Mouse (Mus musculus) lung, adult 2 months (tissue): ENCODE data around the gene Gm20388. TPM values are rescaled to one million over a fixed set of nuclear protein-coding genes. Genes with fewer than 3 reads are reported as not detected.

Experiments
- DNase-seq: peaks from one replicate; pipeline ENCODE4 v3.0.0; 2022
- H3K4me1 ChIP-seq: fragments of 200-500 bp; 2 replicates; pipeline ENCODE4 v1.6.1; 2011; ENCODE audit warnings: low read length; ENCODE audit not compliant: control insufficient read depth, insufficient read depth
- H3K4me3 ChIP-seq: fragments of 200-500 bp; replicated peaks from 2 replicates; pipeline ENCODE3; 2011; ENCODE audit warnings: low read depth, mild to moderate bottlenecking, control low read depth, low read length; ENCODE audit errors: extremely low read depth
- CTCF ChIP-seq: fragments of 200-500 bp; IDR thresholded peaks from 2 replicates; pipeline ENCODE4 v1.5.1; 2011; ENCODE audit warnings: mild to moderate bottlenecking, low read length, control low read depth; ENCODE audit not compliant: insufficient read depth
- POLR2A ChIP-seq: fragments of 200-500 bp; IDR thresholded peaks from 2 replicates; pipeline ENCODE4 v1.6.1; 2011; ENCODE audit warnings: low read depth, mild to moderate bottlenecking, control low read depth, low read length, borderline replicate concordance; ENCODE audit errors: extremely low read depth
- WGBS: fragments of 180-500 bp; shearing (Covaris S2); methylation state at CpG from one replicate; pipeline ENCODE4 v1.1.7; 2018; 5-methylcytosine and 5-hydroxymethylcytosine counted together
- polyA plus RNA-seq: library from polyadenylated mRNA; depleted of rRNA; stranded (reverse); fragments of >200 nt; gene quantifications from 2 replicates; pipeline ENCODE4 v1.2.3, GENCODE M21; 2012

Gm20388 gene
- polyA plus RNA-seq, 1 experiment = 67.8 TPM

- WGBS = 57% methylated on average over 26 of the region's 26 CpGs
- TF ChIP-seq POLR2A (no peak), CTCF (no peak)
- DNase-seq = no peak
- no peak overlapping the region for H3K4me3 ChIP-seq
- H3K4me1 ChIP-seq = no peaks in the 10 kb centered on the region
Observed at GRCm38 (mm10) chr8:122864719-122865129, 2954.1 kb downstream of the Gm20388 start.

GRCm38 (mm10) chr8:122865441-122865840 is 2954.8 kb downstream of the Gm20388 start:
- Histone ChIP-seq H3K4me1 (no peaks in the 10 kb centered on the region), H3K4me3 (no peak overlapping the region)
- DNase-seq = no peak
- WGBS = 61% methylated on average over 10 of the region's 10 CpGs
- TF ChIP-seq POLR2A (no peak), CTCF (0 out of 2 replicates have a peak, but pooled peaks have one; percentile 17)

GRCm38 (mm10) chr8:122866231-122866630 is 2955.6 kb downstream of the Gm20388 start:
- 73% methylated on average over 8 of the region's 8 CpGs for WGBS
- TF ChIP-seq CTCF = no peak
- TF ChIP-seq POLR2A = no peak
- DNase-seq = no peak
- Histone ChIP-seq H3K4me1 (no peaks in the 10 kb centered on the region), H3K4me3 (no peak overlapping the region)

- Histone ChIP-seq H3K4me3 (no peak overlapping the region), H3K4me1 (no peaks in the 10 kb centered on the region)
- DNase-seq = no peak
- 87% methylated on average over 6 of the region's 6 CpGs for WGBS
- TF ChIP-seq CTCF = no peak
- no peak for TF ChIP-seq POLR2A
Observed at GRCm38 (mm10) chr8:122867982-122868381, 2957.3 kb downstream of the Gm20388 start.

- peak; percentile 67 for DNase-seq
- peak overlapping the region; percentile 61 for H3K4me3 ChIP-seq
- 21% methylated on average over 31 of the region's 31 CpGs for WGBS
- TF ChIP-seq CTCF (no peak), POLR2A (no peak)
- H3K4me1 ChIP-seq = no peaks in the 10 kb centered on the region
Observed at GRCm38 (mm10) chr8:122870377-122870863, 2959.8 kb downstream of the Gm20388 start.

GRCm38 (mm10) chr8:122871663-122872062 is 2961.0 kb downstream of the Gm20388 start:
- 78% methylated on average over 9 of the region's 9 CpGs for WGBS
- no peak for DNase-seq
- TF ChIP-seq CTCF (no peak), POLR2A (no peak)
- Histone ChIP-seq H3K4me1 (no peaks in the 10 kb centered on the region), H3K4me3 (no peak overlapping the region)

GRCm38 (mm10) chr8:122873171-122873570 is 2962.5 kb downstream of the Gm20388 start:
- DNase-seq = no peak
- no peaks in the 10 kb centered on the region for H3K4me1 ChIP-seq
- 38% methylated on average over 6 of the region's 6 CpGs for WGBS
- TF ChIP-seq CTCF = no peak
- TF ChIP-seq POLR2A = no peak
- no peak overlapping the region for H3K4me3 ChIP-seq

GRCm38 (mm10) chr8:122875186-122875585 is 2964.5 kb downstream of the Gm20388 start:
- Histone ChIP-seq H3K4me1 (no peaks in the 10 kb centered on the region), H3K4me3 (no peak overlapping the region)
- no peak for DNase-seq
- TF ChIP-seq POLR2A (no peak), CTCF (no peak)
- 69% methylated on average over 5 of the region's 5 CpGs for WGBS

- Histone ChIP-seq H3K4me3 (no peak overlapping the region), H3K4me1 (no peaks in the 10 kb centered on the region)
- WGBS = 87% methylated on average over 3 of the region's 3 CpGs
- TF ChIP-seq POLR2A (no peak), CTCF (no peak)
- DNase-seq = no peak
Observed at GRCm38 (mm10) chr8:122878231-122878630, 2967.6 kb downstream of the Gm20388 start.

GRCm38 (mm10) chr8:122880302-122880701 is 2969.7 kb downstream of the Gm20388 start:
- no peak for DNase-seq
- TF ChIP-seq POLR2A (no peak), CTCF (no peak)
- Histone ChIP-seq H3K4me3 (no peak overlapping the region), H3K4me1 (no peaks in the 10 kb centered on the region)
- WGBS = 38% methylated on average over 3 of the region's 3 CpGs

GRCm38 (mm10) chr8:122883671-122884070 is 2973.0 kb downstream of the Gm20388 start:
- 83% methylated on average over 10 of the region's 10 CpGs for WGBS
- DNase-seq = no peak
- no peaks in the 10 kb centered on the region for H3K4me1 ChIP-seq
- no peak overlapping the region for H3K4me3 ChIP-seq
- no peak for TF ChIP-seq POLR2A
- TF ChIP-seq CTCF = no peak
